Mouse (Mus musculus) lung, postnatal 0 days (tissue): Measurements from ENCODE around the gene Dlx5. TPM values are rescaled to one million over a fixed set of nuclear protein-coding genes. Genes with fewer than 3 reads are reported as not detected.
A peak's percentile ranks its signal among the peaks of the same experiment; 100 is the strongest.

Source experiments
- ATAC-seq: fragments of 200-750 bp; cut with Nextera tagmentation; 2 replicates; pipeline ENCODE4 v1.8.0; 2017; ENCODE audit warnings: moderate library complexity
- DNase-seq: peaks from one replicate; pipeline ENCODE4 v3.0.0-alpha.2; 2016; ENCODE audit warnings: low spot score
- H3K27ac ChIP-seq: fragments of 300-500 bp; sonication (generic); 2 replicates; pipeline ENCODE4 v1.5.1; 2014; ENCODE audit warnings: antibody characterized with exemption, mild to moderate bottlenecking, low read length, mixed read lengths
- H3K27me3 ChIP-seq: fragments of 300-500 bp; sonication (generic); replicated peaks from 2 replicates; pipeline ENCODE4 v1.6.1; 2014; ENCODE audit warnings: low read length, mixed read lengths; ENCODE audit not compliant: insufficient read depth
- H3K36me3 ChIP-seq: fragments of 300-500 bp; sonication (generic); 2 replicates; pipeline ENCODE4 v1.6.1; 2014; ENCODE audit warnings: low read length, mixed read lengths; ENCODE audit not compliant: insufficient read depth
- H3K4me1 ChIP-seq: fragments of 300-500 bp; sonication (generic); 2 replicates; pipeline ENCODE4 v1.6.1; 2014; ENCODE audit warnings: antibody characterized with exemption, low read depth, low read length, mixed read lengths; ENCODE audit not compliant: insufficient read depth
- H3K4me2 ChIP-seq: fragments of 300-500 bp; sonication (generic); replicated peaks from 2 replicates; pipeline ENCODE4 v1.6.1; 2014; ENCODE audit warnings: low read depth, mild to moderate bottlenecking, low read length, moderate library complexity, mixed read lengths
- H3K4me3 ChIP-seq: fragments of 300-500 bp; sonication (generic); 2 replicates; pipeline ENCODE4 v1.5.1; 2014; ENCODE audit warnings: low read depth, low read length
- H3K9ac ChIP-seq: fragments of 300-500 bp; sonication (generic); replicated peaks from 2 replicates; pipeline ENCODE4 v1.6.1; 2014; ENCODE audit warnings: low read depth, mild to moderate bottlenecking
- H3K9me3 ChIP-seq: fragments of 300-500 bp; sonication (generic); 2 replicates; pipeline ENCODE4 v1.6.1; 2016; ENCODE audit warnings: low read length, mixed read lengths
- CTCF ChIP-seq: IDR thresholded peaks from 2 replicates; pipeline ENCODE4 v1.5.1; 2016; ENCODE audit warnings: antibody characterized with exemption, mild to moderate bottlenecking
- EP300 ChIP-seq: IDR thresholded peaks from 2 replicates; pipeline ENCODE4 v1.6.1; 2016; ENCODE audit warnings: antibody characterized with exemption, mild to moderate bottlenecking, control low read depth
- WGBS: fragments of 180-500 bp; shearing (Covaris S2); extraction: QIAGEN DNeasy Blood & Tissue Kit; methylation state at CpG from one replicate; pipeline ENCODE4 v1.1.7; 2014; 5-methylcytosine and 5-hydroxymethylcytosine counted together
- polyA plus RNA-seq: library from polyadenylated mRNA; unstranded; fragments of >200 nt; fragmentation: Nextera tagmentation; extraction: Ambion mirVana; gene quantifications from 2 replicates; pipeline ENCODE4 v1.2.1, GENCODE M21; 2015

Dlx5 gene
- polyA plus RNA-seq, 1 experiment from 2014 or later = not detected

GRCm38 (mm10) chr6:6869041-6869685, 12.7 kb downstream of the Dlx5 start:
- H3K36me3 ChIP-seq = no peaks in the 10 kb centered on the region
- H3K4me2 ChIP-seq = no peak overlapping the region
- DNase-seq = no peak
- TF ChIP-seq EP300 (no peak), CTCF (no peak)
- no peaks in the 10 kb centered on the region for H3K4me1 ChIP-seq
- H3K27me3 ChIP-seq = peaks cover 82% of the 10 kb centered on the region
- H3K27ac ChIP-seq = no peak overlapping the region
- no peak for ATAC-seq
- H3K9me3 ChIP-seq = no peaks in the 10 kb centered on the region
- no peak overlapping the region for H3K9ac ChIP-seq
- WGBS = 6% methylated on average over 13 of the region's 13 CpGs
- H3K4me3 ChIP-seq = no peak overlapping the region

GRCm38 (mm10) chr6:6867031-6867430, 14.9 kb downstream of the Dlx5 start:
- Histone ChIP-seq H3K4me1 (0 out of 2 replicates have a peak, but pooled peaks cover 7% of the 10 kb centered on the region), H3K4me3 (no peak overlapping the region), H3K27ac (no peak overlapping the region), H3K9me3 (no peaks in the 10 kb centered on the region), H3K27me3 (peaks cover 82% of the 10 kb centered on the region), H3K36me3 (no peaks in the 10 kb centered on the region), H3K9ac (no peak overlapping the region), H3K4me2 (no peak overlapping the region)
- TF ChIP-seq CTCF = no peak
- TF ChIP-seq EP300 = no peak
- DNase-seq (no peak), ATAC-seq (no peak)
- WGBS = 1% methylated on average over 9 of the region's 9 CpGs

- H3K4me1 ChIP-seq = peaks cover 12% of the 10 kb centered on the region; the same call in 1 of the 2 replicates
- DNase-seq = no peak
- H3K4me3 ChIP-seq = no peak overlapping the region
- no peak for ATAC-seq
- no peaks in the 10 kb centered on the region for H3K9me3 ChIP-seq
- no peak overlapping the region for H3K27ac ChIP-seq
- H3K4me2 ChIP-seq = no peak overlapping the region
- no peaks in the 10 kb centered on the region for H3K36me3 ChIP-seq
- TF ChIP-seq EP300 (no peak), CTCF (no peak)
- H3K9ac ChIP-seq = no peak overlapping the region
- WGBS = 5% methylated on average over 36 of the region's 36 CpGs
- H3K27me3 ChIP-seq = peaks cover 79% of the 10 kb centered on the region
These were observed 17.1 kb downstream of the Dlx5 start for GRCm38 (mm10) chr6:6864441-6865440.

GRCm38 (mm10) chr6:6863955-6864354, 17.9 kb downstream of the Dlx5 start:
- Histone ChIP-seq H3K4me2 (peak overlapping the region; percentile 58), H3K4me3 (peak overlapping the region; percentile 35), H3K9me3 (no peaks in the 10 kb centered on the region), H3K27me3 (peaks cover 79% of the 10 kb centered on the region), H3K27ac (no peak overlapping the region), H3K9ac (no peak overlapping the region), H3K36me3 (no peaks in the 10 kb centered on the region), H3K4me1 (peaks cover 12% of the 10 kb centered on the region; the same call in 1 of the 2 replicates)
- WGBS = 6% methylated on average over 12 of the region's 21 CpGs
- DNase-seq = no peak
- TF ChIP-seq EP300 (no peak), CTCF (no peak)
- no peak; the same call in 1 of the 2 replicates for ATAC-seq

- Histone ChIP-seq H3K4me2 (peak within 1 kb of the TSS; percentile 58), H3K27ac (no peak within 1 kb of the TSS), H3K4me1 (peaks cover 12% of the 10 kb centered on the region; the same call in 1 of the 2 replicates), H3K9ac (no peak within 1 kb of the TSS), H3K36me3 (no peaks in the 10 kb centered on the region), H3K4me3 (peak within 1 kb of the TSS; percentile 35), H3K27me3 (peaks cover 75% of the 10 kb centered on the region), H3K9me3 (no peaks in the 10 kb centered on the region)
- WGBS = 2% methylated on average over 22 of the region's 52 CpGs
- ATAC-seq (peak; percentile 57), DNase-seq (peak; percentile 16)
- no peak for TF ChIP-seq EP300
- no peak for TF ChIP-seq CTCF
These were observed 18.6 kb downstream of the Dlx5 start, which contains the start of gene Dlx6 for GRCm38 (mm10) chr6:6863160-6863870. Dlx6 (plus strand) TSS chr6:6863334.
